Mouse (Mus musculus) skeletal muscle tissue, adult 2 months (tissue): Measurements from ENCODE around the gene Heatr5a.
A peak's percentile ranks its signal among the peaks of the same experiment; 100 is the strongest.

Source experiments
- DNase-seq: peaks from one replicate; pipeline ENCODE4 v3.0.0-alpha.2; 2012; ENCODE audit warnings: low read depth, low spot score

Gene Heatr5a

DNA sequence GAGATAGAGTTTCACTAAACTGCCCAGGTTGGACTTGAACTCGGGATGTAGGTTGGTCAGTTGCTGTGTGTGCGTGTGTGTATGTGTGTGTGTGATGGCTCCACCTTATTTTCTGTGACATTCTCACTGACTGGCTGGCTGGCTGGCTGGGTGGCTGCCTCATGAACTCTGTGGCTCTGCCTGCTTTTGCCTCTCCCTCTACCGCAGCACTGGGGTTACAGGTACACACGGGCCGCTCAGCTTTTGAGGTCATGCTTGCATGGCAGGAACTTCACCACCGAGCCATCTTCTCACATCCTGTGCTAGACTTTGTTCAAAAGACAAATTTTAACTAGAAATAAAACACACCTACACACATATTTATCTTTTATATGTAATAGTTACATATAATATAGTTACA, 84.8 kb downstream of the Heatr5a start:
- no peak for DNase-seq

DNA sequence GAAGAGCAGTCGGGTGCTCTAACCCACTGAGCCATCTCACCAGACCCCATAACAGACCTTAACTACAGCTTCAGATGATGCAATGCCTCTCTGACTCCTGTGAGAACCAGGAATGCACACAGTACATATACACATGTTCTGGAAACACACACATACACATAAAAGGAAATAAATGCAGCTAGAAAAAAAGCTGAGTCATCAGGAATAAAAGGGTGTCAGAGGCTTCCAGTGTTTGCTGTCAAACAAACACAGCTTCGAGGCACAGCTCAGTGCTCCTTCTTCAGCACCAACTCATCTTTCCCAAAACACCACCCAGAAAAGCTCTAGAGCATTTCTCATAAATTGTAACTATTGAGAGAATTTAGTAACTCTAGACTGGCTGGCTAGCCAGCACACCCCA, 86.3 kb downstream of the Heatr5a start:
- no peak for DNase-seq

DNA sequence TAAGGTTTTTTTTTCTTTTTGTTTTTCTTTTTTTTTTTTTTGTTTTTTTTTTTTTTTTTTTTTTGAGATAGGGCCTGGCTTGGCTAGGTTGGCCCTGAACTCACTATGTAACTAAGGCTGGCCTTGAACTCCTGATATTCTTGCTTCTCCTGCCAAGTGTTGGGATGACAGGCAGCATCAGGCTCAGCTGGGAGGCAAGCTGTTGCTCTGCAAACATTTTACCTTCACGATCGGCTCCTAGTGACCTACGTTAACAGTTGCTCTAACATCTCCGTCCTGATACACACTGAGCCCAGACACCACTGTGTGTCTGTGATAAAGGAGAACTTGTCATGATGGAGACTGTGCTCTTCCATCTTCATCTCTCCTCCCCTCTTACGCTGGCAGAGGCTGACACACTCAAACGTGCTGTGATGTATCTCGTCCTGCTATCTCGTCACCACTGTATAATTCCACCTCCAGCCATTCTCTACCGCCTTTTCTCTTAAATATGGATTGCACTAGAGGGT, 87.8 kb downstream of the Heatr5a start:
- DNase-seq: no peak

DNA sequence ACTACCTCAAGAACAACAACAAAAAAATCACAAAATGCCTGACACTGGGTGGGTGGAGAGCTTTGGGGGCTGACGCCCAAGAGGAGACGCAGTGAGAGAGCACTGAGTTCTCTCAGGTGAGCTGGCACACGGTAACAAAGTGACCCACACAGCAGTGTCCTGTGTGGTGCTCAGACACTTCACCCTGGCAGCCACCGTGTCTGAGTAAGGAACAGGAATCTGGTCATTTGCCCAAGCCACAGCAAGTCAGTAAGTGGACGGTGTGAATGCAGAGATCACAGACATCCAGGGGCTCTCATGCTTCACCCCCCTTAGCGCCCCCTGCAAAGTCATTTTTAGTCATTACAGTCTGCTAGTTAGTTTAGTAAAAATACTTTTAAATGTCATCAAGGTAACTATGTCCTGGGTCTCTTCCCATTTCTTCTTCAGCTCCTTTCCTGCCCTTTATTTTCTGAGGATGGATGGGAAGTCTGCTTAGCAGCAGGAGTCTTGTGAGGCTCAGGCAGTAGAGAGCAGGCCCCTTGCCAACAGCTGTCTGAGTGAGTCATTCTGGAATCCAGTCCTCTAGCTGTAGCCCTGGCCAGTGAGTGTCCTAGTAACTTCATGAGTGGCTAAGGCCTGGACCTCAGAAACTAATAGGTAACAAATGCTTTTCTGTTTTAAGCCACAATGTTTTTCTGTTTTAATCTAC, 88.4 kb downstream of the Heatr5a start:
- DNase-seq: peak; percentile 89

DNA sequence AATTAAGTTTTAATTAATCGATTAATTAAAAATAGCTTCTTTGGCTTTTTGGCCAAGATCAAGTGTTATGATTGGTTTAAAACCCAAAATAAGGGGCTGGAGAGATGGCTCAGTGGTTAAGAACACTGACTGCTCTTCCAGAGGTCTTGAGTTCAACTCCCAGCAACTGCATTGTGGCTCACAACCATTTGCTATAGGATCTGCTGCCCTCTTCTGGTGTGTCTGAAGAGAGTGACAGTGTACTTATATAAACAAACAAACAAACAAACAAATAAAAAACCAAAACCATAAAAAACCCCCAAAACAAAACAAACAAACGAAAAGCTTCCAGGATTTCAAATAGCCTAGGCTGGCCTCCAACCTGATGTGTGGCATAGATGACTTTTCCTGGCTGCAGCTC, 89.3 kb downstream of the Heatr5a start:
- DNase-seq: no peak

DNA sequence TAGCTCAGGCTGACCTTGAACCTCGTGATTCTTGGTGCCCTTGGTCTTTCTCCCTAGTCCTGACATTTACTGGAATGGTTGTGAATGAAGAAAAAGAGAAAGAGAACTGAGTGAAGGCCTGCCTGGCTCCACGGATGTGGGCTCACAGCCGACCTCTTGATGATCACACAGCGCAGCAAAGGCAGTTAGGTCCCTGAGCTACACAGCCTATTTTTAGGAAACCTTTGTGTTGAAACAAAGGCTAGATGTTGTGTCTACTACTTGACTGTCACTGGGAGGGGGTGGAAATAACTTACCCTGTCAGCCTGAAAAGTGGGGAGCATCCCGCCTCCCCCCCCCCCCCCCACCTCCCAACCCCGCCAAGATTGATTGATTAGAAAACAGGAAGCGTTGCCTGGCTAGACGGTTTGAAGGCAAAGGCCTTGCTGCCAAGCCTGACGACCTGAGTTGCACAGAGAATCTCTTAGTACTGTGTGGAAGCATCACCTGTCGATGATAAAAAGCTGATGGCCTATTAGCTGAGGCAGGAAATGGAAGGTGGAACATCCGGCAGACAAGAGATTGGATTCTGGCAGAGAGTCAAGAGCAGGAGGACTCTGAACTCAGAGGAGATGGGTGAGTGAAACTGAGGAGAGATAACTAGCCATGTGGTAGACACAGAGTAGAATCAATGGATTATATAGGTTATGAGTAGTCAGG, 99.5 kb downstream of the Heatr5a start:
- DNase-seq: no peak

DNA sequence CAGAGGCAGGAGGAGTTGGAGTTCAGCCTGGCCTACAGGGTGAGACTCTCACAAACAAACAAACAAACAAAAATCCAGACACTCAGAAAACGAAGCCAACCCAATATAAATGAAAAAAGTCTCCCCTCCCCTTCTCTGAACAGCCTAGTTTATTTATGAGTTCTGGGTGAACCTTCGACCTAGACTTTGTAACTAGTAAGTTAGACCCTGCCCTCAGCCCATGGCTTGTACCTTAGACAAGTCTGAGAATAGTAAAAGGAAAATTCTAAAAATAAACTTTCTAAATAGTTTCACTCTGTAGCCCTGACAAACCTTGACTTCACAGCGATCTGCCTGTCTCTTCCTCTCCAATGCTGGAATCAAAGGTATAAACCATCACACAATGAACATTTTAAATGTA, 101.6 kb downstream of the Heatr5a start:
- no peak for DNase-seq

DNA sequence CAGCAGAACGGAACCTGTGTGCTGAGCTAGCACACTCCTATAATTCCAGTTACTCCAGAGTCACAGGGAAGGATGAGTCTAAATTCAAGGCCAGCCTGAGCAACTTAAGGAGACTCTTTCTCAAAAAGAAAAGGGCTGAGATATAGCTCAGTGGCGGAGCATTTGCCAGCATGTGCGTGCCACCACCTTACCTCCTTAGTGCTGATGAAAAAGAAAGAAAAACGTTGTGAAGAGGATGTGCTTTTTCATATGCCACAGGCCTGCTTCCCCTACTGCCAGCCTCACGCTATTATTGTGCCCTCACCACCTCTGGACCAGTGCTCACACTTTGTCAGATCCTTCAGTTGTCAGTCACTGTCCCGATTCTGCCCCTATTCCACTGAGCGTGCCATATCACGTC, 104.0 kb downstream of the Heatr5a start:
- DNase-seq: no peak

DNA sequence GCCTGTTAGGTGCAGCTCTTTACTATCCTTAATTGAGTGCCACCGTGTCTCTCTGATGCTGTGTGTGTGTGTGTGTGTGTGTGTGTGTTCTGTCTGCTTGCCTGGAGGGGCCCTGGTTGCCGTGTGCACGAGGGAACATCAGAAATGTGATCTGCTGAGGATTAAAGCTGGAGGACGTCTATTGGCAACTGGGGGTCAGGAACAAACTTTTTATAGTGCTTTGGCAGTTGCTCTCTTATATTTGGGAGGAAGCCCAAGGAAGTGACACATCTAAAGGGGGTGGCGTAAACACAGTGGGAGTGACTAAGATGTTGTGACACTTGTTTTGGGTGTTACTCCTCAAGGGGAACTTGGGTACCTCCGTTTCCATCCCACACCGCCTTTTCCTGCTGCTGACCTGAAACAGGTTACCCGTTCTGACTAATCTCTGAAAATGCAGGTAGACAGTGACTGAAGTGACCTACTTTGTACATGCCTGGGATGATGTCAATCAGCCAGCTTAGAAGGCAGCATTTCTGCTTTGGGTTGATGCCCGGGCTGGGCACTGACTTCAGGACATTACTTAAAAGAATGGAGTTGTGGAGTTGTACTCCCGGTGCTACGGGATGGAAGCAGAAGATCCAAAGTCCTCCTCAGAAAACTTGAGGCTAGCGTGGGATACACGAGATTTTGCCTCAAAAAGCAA, 104.8 kb downstream of the Heatr5a start:
- DNase-seq: peak; percentile 95

DNA sequence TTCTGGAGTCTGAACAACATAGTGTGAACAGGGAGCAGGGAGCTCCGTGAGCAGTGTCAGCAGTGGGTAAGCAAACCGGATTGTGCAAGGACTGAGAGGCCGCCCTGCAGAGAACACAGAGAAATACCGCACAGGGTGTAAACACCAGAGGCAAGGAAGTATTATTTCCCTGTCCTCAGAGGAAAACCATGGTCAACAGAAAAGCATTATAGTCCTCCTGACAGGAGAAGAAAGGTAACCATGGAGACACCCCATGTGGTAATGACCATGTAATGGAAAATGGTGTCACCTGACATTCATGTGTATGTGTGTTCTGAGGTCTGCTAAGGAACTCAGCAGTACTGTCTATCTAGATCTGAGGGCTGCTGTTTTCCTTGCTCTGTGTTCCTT, 105.3 kb downstream of the Heatr5a start:
- DNase-seq: peak; percentile 82

DNA sequence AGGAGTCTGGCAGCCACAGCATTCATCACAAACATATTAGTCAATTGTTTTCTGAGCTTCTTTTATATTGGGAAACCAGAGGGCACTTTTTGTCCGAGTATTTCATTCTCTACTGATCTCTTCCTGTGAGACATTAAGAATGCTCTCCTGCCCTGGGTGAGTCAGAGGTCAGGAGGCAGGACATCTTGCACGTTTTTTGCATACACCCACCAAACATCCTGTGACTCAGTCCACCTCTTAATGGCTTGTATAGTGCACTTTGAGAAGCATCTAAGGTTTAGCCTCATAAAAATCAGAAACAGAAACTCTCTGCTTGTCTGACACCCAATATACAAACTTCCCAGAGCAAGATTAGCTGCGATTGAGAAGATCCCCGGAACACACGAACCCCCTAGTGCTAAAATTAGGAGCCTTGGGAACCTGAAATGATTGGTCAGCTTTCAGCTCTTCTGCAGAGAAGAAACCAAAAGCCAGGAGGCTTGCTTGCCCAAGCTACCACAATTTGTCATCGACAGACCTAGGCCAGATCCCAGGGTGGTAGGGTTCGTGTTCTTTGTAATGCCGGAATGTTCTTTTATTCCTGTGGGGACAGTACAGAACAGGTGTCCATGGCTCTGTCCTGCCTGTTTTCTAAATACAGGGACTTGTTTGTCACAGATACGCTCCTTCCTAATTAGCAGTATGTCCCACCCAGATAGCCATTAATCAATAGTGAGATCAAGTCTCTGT, 105.9 kb downstream of the Heatr5a start:
- DNase-seq: peak; percentile 61

DNA sequence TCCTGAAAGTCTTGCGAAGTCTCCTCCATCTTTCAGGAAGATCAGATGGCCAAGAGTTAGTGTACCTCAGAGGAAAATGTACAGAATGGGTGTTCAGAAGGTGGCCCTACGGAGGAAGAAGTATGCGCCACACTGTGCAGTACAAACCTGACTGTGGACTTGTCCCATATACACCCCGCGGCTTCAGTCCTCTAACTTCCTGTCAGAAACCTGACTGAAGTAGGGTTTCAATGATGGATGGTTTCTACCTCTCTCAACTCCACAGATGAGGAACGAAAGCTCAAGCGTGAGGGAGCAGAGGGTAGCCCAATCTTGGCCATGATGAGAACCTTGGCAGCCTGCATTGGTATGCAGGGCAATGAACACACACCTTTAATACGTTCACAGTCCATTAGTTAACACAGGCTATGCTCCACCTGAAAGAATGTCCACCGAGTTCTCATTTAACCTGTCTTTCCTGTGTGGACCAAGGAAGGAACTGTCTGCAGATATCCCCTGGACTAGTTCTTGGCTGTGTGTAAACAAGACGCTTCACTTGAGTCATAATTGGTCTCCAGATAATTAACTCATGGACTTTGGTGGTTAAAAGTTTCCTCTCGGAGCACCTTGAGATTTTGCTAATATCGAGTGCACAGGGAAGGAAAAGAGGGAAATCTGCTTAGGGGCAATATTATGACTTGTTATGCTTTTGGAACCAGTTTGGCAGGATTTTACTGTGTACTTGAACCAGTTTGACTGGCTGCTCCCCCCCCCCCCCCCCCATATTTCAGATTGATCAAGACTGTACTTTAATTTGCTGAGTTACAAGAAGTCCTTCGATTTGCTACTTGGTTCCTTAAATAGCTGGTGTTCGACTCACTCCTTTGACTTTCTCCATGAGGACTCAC, 107.8 kb downstream of the Heatr5a start:
- DNase-seq: no peak

DNA sequence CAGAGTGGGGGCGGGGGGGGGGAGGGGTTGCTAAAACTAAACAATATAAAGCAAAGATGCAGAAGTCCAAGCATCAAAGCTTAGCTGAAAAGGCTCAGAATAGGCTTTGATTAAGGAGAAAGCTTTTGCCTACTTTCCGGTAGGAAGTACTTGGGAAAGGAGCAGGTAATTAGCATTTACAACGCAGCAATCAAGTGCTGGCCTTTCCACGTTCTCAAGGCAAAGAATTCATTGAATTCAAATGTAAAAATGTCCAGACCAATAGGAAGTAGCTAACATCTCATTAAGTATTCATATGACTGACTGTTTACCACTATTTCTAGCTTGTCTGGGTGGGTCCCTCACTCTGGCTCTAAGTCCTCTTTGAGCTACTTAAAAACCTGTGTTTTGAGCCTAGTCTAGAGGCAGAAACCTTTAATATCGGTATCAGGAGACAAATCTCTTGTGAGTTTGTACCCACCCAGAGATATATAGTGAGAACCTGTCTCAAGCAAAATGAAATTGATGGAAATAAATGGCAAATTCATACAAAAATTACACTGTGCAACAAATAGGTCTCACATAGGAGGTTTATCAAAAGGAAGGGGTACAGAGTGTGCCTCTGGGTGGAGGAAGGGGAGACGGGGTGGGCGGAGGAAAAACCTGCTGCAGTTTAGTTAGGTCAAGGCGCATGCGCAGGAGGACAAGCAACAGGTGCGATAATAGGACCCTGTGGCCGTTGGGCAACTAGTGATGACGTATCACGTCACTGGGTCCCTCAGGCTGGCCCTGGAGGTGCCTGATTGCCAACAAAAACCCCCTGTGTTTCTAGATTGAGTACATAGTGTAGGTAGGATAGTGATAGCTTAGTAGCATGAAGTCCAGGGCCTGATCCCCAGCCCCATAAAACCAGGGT, 112.7 kb downstream of the Heatr5a start:
- no peak for DNase-seq

DNA sequence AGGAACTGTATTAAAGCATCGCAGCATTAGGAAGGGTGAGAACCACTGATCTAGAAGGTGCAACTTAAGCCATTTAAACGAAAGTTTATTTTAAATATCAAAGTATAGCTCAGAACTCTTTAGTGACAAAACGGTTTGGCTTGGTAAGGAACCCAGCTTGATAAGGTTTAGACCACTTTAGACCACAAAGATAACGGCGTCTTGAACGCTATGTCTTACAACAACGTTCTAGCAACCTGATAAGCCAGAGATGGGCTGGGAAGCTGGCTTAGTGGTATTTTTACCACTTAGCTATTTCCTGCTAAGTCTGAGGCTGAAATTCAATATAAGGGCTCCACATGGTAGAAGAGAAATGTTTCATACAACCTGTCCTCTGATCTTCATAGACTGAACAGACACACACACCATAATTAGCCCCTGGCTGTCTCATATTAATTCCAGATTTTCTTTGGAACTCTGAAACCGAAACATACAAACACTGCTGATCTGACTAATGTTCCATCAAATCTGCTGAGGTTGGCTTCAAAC, 114.3 kb downstream of the Heatr5a start:
- no peak for DNase-seq

DNA sequence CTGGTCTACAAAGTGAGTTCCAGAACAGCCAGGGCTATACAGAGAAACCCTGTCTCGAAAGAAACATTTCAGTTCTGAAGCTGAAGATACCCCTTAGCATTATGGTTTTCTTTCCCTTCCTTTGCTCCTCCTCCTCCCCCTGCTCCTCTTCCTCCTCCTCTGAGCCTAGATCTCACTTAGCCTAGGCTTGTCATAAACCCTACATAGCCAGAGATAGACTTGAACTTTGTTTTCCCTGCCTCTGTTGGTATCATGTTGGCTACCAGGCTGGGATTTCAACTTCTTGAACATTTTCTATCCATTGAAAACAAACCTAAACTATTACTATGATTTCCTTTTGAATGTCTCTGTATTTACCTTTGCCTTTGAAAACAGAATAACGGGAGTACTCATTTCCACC, 115.2 kb downstream of the Heatr5a start:
- no peak for DNase-seq

DNA sequence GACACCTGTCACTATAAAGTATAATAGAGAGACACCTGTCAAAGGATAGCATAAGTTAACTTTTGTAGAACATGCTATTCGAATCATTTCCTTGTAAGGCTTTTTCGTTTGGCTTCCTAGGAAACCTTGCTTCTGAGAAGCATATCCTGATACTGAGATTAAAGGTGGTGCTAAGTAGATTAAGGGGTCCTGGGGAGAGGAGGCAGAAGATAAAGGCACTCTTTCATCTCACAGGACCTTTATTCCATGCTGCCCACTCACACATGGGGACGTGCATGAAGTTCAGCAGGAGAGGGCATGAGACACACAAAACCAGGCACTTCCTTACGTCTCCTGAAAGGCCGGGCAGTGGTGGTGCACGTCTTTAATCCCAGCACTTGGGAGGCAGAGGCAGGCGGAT, 115.7 kb downstream of the Heatr5a start:
- DNase-seq: no peak

DNA sequence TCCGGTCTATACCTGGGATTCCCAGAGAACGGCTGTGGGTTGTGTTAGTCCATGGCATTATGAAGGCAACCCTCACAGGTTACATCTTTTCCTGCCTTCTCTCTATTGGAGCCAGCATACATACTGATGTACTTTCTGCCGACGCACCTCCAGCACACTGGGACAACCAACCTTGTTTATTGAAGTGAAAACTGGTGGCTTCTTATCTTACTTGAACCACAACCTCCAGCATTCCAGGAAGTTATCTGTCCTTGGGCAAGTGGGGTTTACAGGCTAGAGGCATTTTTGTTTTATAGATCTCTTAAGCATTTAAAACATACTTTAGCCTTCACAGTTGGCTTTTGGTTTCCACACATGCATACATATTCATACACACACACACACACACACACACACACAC, 119.5 kb downstream of the Heatr5a start:
- DNase-seq: no peak

DNA sequence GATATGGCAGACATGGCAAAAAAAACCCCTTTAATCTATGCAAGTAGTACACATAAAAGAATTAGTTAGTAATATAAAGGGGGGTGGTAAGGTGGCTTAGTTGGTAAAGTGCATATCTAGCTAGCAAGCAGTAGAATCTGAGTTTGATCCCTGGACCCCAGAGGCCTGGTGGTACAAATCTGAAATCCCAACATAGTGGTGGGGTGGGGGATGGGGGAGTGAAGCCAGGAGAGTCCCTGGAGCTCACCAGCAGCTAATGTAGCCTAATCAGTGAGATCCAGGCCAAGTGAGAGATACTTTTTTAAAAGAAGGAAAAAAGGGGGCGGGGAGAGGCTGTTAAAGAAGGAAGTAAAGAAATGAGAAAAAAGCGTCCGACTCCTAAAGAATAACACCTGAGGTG, 120.0 kb downstream of the Heatr5a start:
- no peak for DNase-seq

DNA sequence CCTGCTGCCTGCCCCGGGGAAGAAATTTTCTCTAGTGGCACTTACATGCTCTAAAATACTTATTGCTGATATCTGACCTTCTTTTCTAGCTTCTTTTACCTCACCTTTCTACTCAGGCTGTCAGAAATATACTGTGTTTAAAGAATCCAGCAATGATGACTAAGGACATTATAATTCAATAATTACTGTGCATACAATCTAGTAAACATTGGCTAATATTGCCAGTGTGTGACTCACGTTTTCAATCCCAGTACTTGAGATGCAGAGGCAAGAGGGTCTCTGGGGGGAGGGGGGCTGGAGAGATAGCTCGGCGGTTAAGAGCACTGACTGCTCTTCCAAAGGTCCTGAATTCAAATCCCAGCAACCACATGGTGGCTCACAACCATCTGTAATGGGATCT, 120.8 kb downstream of the Heatr5a start:
- no peak for DNase-seq

DNA sequence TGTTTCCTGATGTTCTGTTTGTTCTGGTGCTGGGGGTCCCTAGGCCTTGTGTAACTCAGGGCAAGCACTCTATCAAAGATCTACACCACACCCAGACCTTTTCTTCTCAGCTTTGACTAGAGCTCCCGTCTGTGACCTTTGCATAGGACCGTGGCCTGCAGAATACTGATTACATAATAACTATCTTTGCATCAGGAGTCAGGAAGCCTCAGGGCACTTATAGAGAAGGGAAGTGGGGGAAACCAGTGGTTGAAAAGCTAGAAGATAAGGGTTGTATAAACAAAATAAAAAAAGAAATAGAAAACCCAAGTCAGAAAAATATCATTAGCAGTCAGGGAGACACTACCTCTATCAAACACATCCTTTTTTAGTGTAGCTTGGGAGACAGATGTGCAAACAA, 121.2 kb downstream of the Heatr5a start:
- DNase-seq: no peak
